Mouse (Mus musculus) macrophage (primary cell): ENCODE data around the gene Gprc5b. TPM values are rescaled to one million over a fixed set of nuclear protein-coding genes. Genes with fewer than 3 reads are reported as not detected.

Experiments used
- H3K27ac ChIP-seq: fragments of 350-480 bp; formaldehyde crosslinking; 2 replicates; pipeline ENCODE4 v1.9.0; 2021
- H3K36me3 ChIP-seq: fragments of 350-480 bp; formaldehyde crosslinking; 2 replicates; pipeline ENCODE4 v1.9.0; 2021; ENCODE audit errors: inconsistent target
- H3K4me3 ChIP-seq: fragments of 350-480 bp; formaldehyde crosslinking; 2 replicates; pipeline ENCODE4 v1.9.0; 2021; ENCODE audit errors: inconsistent target
- H3K79me2 ChIP-seq: fragments of 350-480 bp; formaldehyde crosslinking; 2 replicates; pipeline ENCODE4 v1.9.0; 2021; ENCODE audit errors: inconsistent target
- WGBS: methylation state at CpG from one replicate; pipeline ENCODE4 v1.1.7; 2026; ENCODE audit warnings: inconsistent platforms; ENCODE audit not compliant: missing documents; 5-methylcytosine and 5-hydroxymethylcytosine counted together
- polyA plus RNA-seq: library from polyadenylated mRNA; stranded (reverse); fragments of 250-400 nt; gene quantifications from 3 replicates; pipeline ENCODE4 v1.2.4, GENCODE M21; 2018; ENCODE audit warnings: inconsistent platforms

The Gprc5b gene
- polyA plus RNA-seq, 1 experiment from 2014 or later, result 19.6 TPM

GRCm38 (mm10) chr7:118948677-118949282 is 46.2 kb downstream of the Gprc5b start:
- WGBS, result 71% methylated on average over 2 of the region's 2 CpGs
- Histone ChIP-seq H3K79me2 (no peaks in the 10 kb centered on the region), H3K27ac (no peak overlapping the region), H3K4me3 (no peak overlapping the region), H3K36me3 (no peaks in the 10 kb centered on the region)

GRCm38 (mm10) chr7:118947241-118947640 is 47.8 kb downstream of the Gprc5b start:
- WGBS, result 88% methylated on average over 3 of the region's 3 CpGs
- Histone ChIP-seq H3K27ac (no peak overlapping the region), H3K36me3 (no peaks in the 10 kb centered on the region), H3K79me2 (no peaks in the 10 kb centered on the region), H3K4me3 (no peak overlapping the region)

GRCm38 (mm10) chr7:118944884-118945283 is 50.1 kb downstream of the Gprc5b start:
- Histone ChIP-seq H3K79me2 (no peaks in the 10 kb centered on the region), H3K27ac (no peak overlapping the region)
- 87% methylated on average over 2 of the region's 2 CpGs for WGBS

GRCm38 (mm10) chr7:118943170-118943569 is 51.8 kb downstream of the Gprc5b start:
- H3K4me3 ChIP-seq, result no peak overlapping the region
- H3K27ac ChIP-seq, result no peak overlapping the region
- no peaks in the 10 kb centered on the region for H3K36me3 ChIP-seq
- 55% methylated on average over 7 of the region's 7 CpGs for WGBS
- H3K79me2 ChIP-seq, result no peaks in the 10 kb centered on the region

More at GRCm38 (mm10) chr7:118944884-118945283, 50.1 kb downstream of the Gprc5b start:
- no peak overlapping the region for H3K4me3 ChIP-seq
- H3K36me3 ChIP-seq, result no peaks in the 10 kb centered on the region

DNA sequence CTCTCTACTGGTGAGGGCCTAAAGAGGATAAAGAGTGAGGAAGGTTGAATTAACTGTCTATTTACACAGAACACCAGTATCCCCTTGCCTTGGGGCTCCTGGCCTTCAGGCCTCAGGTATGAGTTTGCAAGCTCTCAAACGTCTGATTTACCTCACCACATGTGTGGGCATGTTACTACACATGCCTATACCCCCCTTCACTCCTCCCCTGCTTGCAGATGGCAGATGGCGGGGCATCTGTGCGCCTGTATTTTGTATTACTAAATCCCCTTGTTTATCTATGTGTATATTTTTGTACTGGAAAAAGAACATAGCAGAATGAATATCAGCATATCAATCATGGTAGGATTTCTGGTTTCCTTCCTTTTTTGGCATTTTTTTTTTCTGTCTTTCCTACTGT is 52.7 kb downstream of the Gprc5b start:
- Histone ChIP-seq H3K27ac (no peak overlapping the region), H3K4me3 (no peak overlapping the region), H3K79me2 (no peaks in the 10 kb centered on the region), H3K36me3 (no peaks in the 10 kb centered on the region)
- WGBS, result 92% methylated on average over 3 of the region's 3 CpGs

DNA sequence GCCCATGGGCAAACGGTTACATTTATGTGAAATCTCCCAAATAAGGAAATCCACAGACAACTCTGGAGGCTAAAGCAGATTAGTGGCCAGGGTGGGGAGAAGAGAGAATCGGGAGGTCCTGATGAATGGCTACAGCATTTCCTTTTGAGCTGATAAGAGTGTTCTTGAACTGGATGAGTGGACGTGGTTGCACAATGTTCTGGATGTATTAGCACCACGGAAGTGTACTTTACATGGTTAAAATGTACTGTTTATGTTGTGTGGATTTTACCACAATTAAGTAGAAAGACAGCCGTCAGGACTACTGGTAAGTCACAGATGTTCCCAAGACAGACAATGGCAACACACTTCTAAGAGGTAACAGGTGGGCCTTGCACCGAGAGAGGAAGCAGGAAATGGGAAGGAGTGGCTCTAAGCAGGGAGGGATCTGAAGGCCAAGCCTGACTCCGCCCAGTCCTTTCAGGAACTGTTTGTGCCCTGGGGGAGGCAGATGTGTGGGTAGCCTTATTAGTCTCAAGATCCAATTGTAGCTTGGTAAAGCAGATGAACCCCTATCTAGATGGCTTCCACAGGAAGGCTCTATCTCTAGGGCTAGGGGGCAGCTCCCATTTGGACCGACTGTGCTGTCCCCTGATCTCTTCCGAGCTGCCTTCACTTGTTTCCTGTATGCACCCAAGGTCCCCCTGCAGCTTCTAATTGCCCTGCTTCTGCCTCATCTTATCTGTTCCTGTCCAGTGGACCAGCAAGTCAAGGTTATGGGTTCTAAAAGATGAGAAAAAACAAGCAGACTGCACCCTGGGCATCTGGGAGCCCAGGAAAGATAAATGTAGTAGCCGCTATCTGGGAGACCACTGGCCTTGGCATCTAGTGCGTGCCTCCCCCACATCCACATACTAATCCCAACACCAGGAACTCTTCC is 57.3 kb downstream of the Gprc5b start:
- Histone ChIP-seq H3K36me3 (no peaks in the 10 kb centered on the region), H3K4me3 (no peak overlapping the region), H3K27ac (no peak overlapping the region), H3K79me2 (no peaks in the 10 kb centered on the region)
- 78% methylated on average over 11 of the region's 11 CpGs for WGBS

DNA sequence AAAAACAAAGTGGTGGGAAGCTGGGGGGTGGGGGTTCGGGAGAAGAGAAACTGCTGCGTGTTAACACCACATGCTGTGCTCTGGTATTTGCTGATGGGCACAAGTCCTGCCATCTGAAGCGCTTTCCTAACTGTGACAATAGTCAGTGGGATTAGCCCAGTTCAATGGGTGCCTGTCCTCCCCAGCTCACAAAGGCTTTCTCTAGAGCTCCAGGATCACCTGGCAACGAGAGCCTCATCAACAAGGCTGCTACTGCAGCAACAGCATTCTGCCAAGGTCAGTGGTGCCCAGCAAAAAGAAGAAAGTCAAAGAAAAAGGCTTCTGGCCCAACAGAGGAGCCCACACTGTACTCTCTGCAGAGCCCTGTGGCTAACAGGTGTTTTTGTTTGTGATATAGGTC is 58.2 kb downstream of the Gprc5b start:
- no peak overlapping the region for H3K27ac ChIP-seq
- H3K4me3 ChIP-seq, result no peak overlapping the region
- 92% methylated on average over 4 of the region's 4 CpGs for WGBS
- no peaks in the 10 kb centered on the region for H3K36me3 ChIP-seq
- no peaks in the 10 kb centered on the region for H3K79me2 ChIP-seq

- no peaks in the 10 kb centered on the region for H3K36me3 ChIP-seq
- no peak overlapping the region for H3K27ac ChIP-seq
- no peak overlapping the region for H3K4me3 ChIP-seq
- 10% methylated on average over 2 of the region's 2 CpGs for WGBS
- no peaks in the 10 kb centered on the region for H3K79me2 ChIP-seq
These were observed 59.7 kb downstream of the Gprc5b start for GRCm38 (mm10) chr7:118935306-118935705.

DNA sequence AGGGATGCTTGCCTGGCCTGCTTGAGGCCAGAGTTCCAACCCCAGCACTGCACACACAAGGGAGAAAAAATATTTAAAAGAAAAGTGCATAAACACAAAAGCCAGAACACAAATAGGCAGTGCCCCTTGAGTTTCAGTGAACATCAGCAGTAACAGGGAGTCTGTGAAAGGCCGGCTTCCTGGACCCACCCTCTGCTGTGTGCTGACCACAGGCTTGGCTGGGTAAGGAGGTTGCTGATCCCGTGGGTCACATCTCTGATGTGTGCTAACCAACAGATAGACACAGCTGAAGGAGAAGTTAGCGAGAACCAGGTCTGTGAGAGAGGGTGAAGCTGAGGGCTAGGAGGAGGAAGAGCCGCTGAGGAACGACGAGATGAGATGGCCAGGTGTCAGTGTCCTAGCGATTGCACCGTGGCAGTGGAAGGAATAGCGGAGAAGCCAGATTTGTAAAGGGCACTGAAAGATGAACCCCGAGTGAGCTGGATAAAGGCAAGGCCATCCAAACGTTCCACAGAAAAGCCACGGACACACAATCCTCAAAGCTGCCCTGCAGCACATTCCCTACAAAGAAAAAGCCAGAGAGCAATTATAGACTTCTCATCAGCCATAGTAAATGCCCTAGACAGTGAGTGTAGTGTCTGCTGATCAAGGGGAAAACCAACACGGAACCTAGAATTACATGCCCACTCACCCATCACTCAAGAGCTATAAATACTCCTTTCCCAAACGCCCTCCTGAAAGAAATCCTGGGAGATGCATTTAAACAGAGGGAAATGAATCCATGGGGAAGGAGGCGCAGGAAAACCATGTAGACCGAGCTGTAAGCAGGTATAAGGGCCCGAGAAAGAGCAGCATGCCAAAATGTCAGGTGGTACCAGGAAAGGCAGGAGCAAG is 63.3 kb downstream of the Gprc5b start:
- 86% methylated on average over 17 of the region's 17 CpGs for WGBS
- no peak overlapping the region for H3K27ac ChIP-seq
- no peaks in the 10 kb centered on the region for H3K79me2 ChIP-seq
- no peak overlapping the region for H3K4me3 ChIP-seq
- no peaks in the 10 kb centered on the region for H3K36me3 ChIP-seq

DNA sequence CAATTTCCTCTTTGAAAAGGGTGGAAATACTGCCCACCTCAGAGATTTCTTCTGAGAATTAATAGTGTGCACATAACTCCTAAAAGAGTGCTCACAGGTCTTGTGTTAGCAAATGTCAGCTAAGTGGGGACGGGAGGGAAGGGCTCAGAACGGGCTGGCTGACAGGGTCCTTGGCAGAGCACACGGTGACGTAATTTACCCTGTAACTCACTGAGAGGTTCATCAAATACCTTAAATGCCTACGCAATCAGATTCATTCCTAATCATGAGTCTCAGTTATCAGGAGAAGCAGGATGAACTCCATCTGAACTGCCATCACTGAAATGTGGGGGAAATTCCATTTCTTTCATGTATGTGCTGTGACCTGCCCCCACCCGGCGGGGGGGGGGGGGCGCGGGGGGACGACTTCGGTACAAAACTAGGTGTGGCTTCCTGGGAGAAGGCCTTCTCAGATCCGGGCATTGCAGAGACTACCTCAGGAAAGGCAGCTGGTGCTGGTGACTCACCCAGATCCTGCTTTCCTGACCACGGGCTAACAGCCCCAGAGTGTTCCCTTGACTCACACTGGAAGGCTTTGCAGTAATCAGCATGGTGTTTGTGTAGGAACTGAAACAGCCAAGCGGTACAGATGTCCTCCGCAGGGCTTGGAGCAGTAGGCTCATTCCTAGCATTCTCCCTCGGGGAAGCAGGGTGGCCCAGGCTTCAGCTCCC is 65.3 kb downstream of the Gprc5b start:
- H3K4me3 ChIP-seq, result no peak overlapping the region
- H3K27ac ChIP-seq, result peak overlapping the region; percentile 44
- no peaks in the 10 kb centered on the region for H3K36me3 ChIP-seq
- no peaks in the 10 kb centered on the region for H3K79me2 ChIP-seq
- WGBS, result 41% methylated on average over 16 of the region's 16 CpGs

GRCm38 (mm10) chr7:118928916-118929315 is 66.1 kb downstream of the Gprc5b start:
- no peaks in the 10 kb centered on the region for H3K36me3 ChIP-seq
- no peaks in the 10 kb centered on the region for H3K79me2 ChIP-seq
- H3K4me3 ChIP-seq, result no peak overlapping the region
- WGBS, result 90% methylated on average over 8 of the region's 8 CpGs
- H3K27ac ChIP-seq, result no peak overlapping the region

GRCm38 (mm10) chr7:118928316-118928715 is 66.7 kb downstream of the Gprc5b start:
- no peaks in the 10 kb centered on the region for H3K36me3 ChIP-seq
- WGBS, result 97% methylated on average over 3 of the region's 3 CpGs
- no peak overlapping the region for H3K27ac ChIP-seq
- no peak overlapping the region for H3K4me3 ChIP-seq
- H3K79me2 ChIP-seq, result no peaks in the 10 kb centered on the region

- no peak overlapping the region for H3K27ac ChIP-seq
- 93% methylated on average over 2 of the region's 2 CpGs for WGBS
- no peak overlapping the region for H3K4me3 ChIP-seq
- H3K79me2 ChIP-seq, result no peaks in the 10 kb centered on the region
- no peaks in the 10 kb centered on the region for H3K36me3 ChIP-seq
These were observed 67.7 kb downstream of the Gprc5b start for GRCm38 (mm10) chr7:118927279-118927678.
